Comparison of ENCODE assay signal across 8 mouse cellular contexts in genomic region chrX:60404668-60405044, GRCm38 (mm10).
A peak's percentile ranks its signal among the peaks of the same experiment; 100 is the strongest.
DNase-seq lines count a peak whose midpoint lies in the region; ATAC-seq lines count a peak whose summit lies in the region.

No protein-coding gene starts in this region.

- no peaks in the 10 kb centered on the region for H3K9me3 ChIP-seq in hindbrain, embryonic 14.5 days (ENCODE audit: control insufficient read depth, low read length)

- H3K4me2 ChIP-seq in hindbrain, embryonic 14.5 days (replicated peaks), result peak overlapping the region; percentile 38

- no peaks in the 10 kb centered on the region for H3K27me3 ChIP-seq in hindbrain, embryonic 14.5 days (ENCODE audit: control insufficient read depth, insufficient read depth, low read length)

- peak overlapping the region; percentile 74 for H3K4me3 ChIP-seq in hindbrain, embryonic 14.5 days (replicated peaks; ENCODE audit: low read length)

- H3K9ac ChIP-seq in hindbrain, embryonic 14.5 days, result peak overlapping the region; percentile 78

- peak overlapping the region; percentile 90 for H3K27ac ChIP-seq in hindbrain, embryonic 14.5 days

- no peaks in the 10 kb centered on the region for H3K36me3 ChIP-seq in hindbrain, embryonic 14.5 days (replicated peaks; ENCODE audit: control insufficient read depth, insufficient read depth)

- 21% methylated on average over 17 of the region's 17 CpGs for WGBS in hindbrain, embryonic 14.5 days

- H3K4me1 ChIP-seq in hindbrain, embryonic 14.5 days (replicated peaks; ENCODE audit: control insufficient read depth, insufficient read depth, low read length), result 0 out of 2 replicates have a peak, but pooled peaks cover 5% of the 10 kb centered on the region

- ATAC-seq in hindbrain, embryonic 14.5 days (ENCODE audit: low FRiP score), result peak; percentile 97

- peak; percentile 91 for DNase-seq in adipocyte (ENCODE audit: low spot score)
- peak; percentile 50 to 74 for DNase-seq in cerebellum, postnatal 4 days (ENCODE audit: low spot score in 2 of 2)
- DNase-seq in frontal cortex, postnatal 36 days (ENCODE audit: low spot score in 2 of 2), result peak; percentile 82
- DNase-seq in hindbrain, embryonic 14.5 days (ENCODE audit: low spot score), result peak; percentile 83
- peak; percentile 53 to 59 for DNase-seq in layer of hippocampus, postnatal 25 days (ENCODE audit: extremely low spot score in 1 of 2, low spot score in 1 of 2)
- DNase-seq in lung, postnatal 14 days, result peak; percentile 84
- peak; percentile 89 for DNase-seq in right cerebral cortex, adult 18-20 months
- peak; percentile 87 for DNase-seq in urinary bladder, postnatal 14 days (ENCODE audit: low spot score)

Comparison
In these comparisons a context has a peak if more than half of its experiments do, and no peak if none do; other contexts are left out.
1. Peak in every context shown above with its lines: DNase-seq, ATAC-seq, H3K4me3 ChIP-seq and H3K27ac ChIP-seq.